Mouse (Mus musculus) CH12.LX (cell line): ENCODE measurements at regions not wholly inside any gene's neighbourhood (a gene's known extent, or its start where the extent isn't known, plus 50 kb on each side); places are given as distances from the start of the nearest gene placed in this dataset.

Experiments used
- DNase-seq: peaks from one replicate; pipeline ENCODE4 v3.0.0-alpha.2; 2013; ENCODE audit errors: extremely low read depth
- H3K27ac ChIP-seq: 2 replicates; pipeline ENCODE4 v1.5.1; 2012; ENCODE audit warnings: low read depth, mild to moderate bottlenecking, control low read depth, moderate library complexity; ENCODE audit not compliant: insufficient read depth
- H3K27me3 ChIP-seq: replicated peaks from 2 replicates; pipeline ENCODE3; 2012; ENCODE audit warnings: inconsistent platforms
- H3K36me3 ChIP-seq, 2 experiments: replicated peaks in 1 of 2; 2 replicates each; pipeline versions ENCODE3 to v1.6.1; 2012; ENCODE audit warnings: inconsistent platforms in 1 of 2, low read length in 1 of 2, mild to moderate bottlenecking in 1 of 2, mixed read lengths in 1 of 2, moderate library complexity in 1 of 2; ENCODE audit not compliant: control insufficient read depth in 1 of 2, insufficient read depth in 1 of 2
- H3K4me1 ChIP-seq, 2 experiments: 2 replicates each; pipeline ENCODE4 v1.6.1; 2012; ENCODE audit warnings: inconsistent platforms in 1 of 2, moderate library complexity in 1 of 2; ENCODE audit not compliant: insufficient read depth in 2 of 2, control insufficient read depth in 1 of 2
- H3K4me2 ChIP-seq: 2 replicates; pipeline ENCODE4 v1.6.1; 2012; ENCODE audit warnings: low read depth, mild to moderate bottlenecking, control low read depth; ENCODE audit not compliant: poor library complexity, insufficient read depth, severe bottlenecking
- H3K4me3 ChIP-seq, 3 experiments: fragments of 150-350 bp in 1 of 3; sonication (generic) in 1 of 3; replicated peaks in 1 of 3; 2 replicates each; pipeline versions ENCODE3 to v1.5.1; 2011 to 2012; ENCODE audit warnings: low read depth in 2 of 3, low read length in 2 of 3, mild to moderate bottlenecking in 2 of 3, moderate library complexity in 2 of 3, control low read depth in 1 of 3, improper control_type of control experiment in 1 of 3, inconsistent platforms in 1 of 3, mixed read lengths in 1 of 3; ENCODE audit not compliant: poor library complexity in 1 of 3
- H3K79me2 ChIP-seq: replicated peaks from 2 replicates; pipeline ENCODE4 v1.6.1; 2012; ENCODE audit warnings: mild to moderate bottlenecking, moderate library complexity; ENCODE audit not compliant: control insufficient read depth, poor library complexity, insufficient read depth, severe bottlenecking; ENCODE audit errors: extremely low read depth
- H3K9ac ChIP-seq: 2 replicates; pipeline ENCODE4 v1.6.1; 2012; ENCODE audit warnings: low read depth, mild to moderate bottlenecking, control low read depth, moderate library complexity; ENCODE audit not compliant: insufficient read depth
- H3K9me3 ChIP-seq: replicated peaks from 2 replicates; pipeline ENCODE3; 2012; ENCODE audit warnings: low read length, inconsistent platforms, mixed read lengths
- E2F4 ChIP-seq: IDR thresholded peaks from 2 replicates; pipeline ENCODE4 v1.6.1; 2011; ENCODE audit warnings: low read depth, low read length, improper control_type of control experiment; ENCODE audit not compliant: insufficient replicate concordance
- ELF1 ChIP-seq: IDR thresholded peaks from 2 replicates; pipeline ENCODE4 v1.6.1; 2014; ENCODE audit warnings: low read depth, mild to moderate bottlenecking, inconsistent platforms, low read length, improper control_type of control experiment
- EP300 ChIP-seq: IDR thresholded peaks from 2 replicates; pipeline ENCODE4 v1.6.1; 2011; ENCODE audit warnings: low read length, improper control_type of control experiment
- ETS1 ChIP-seq: conservative IDR thresholded peaks from 2 replicates; pipeline ENCODE4 v1.6.1; 2012; ENCODE audit warnings: low read depth, mild to moderate bottlenecking, inconsistent platforms, low read length, improper control_type of control experiment, moderate library complexity
- GABPA ChIP-seq: IDR thresholded peaks from 2 replicates; pipeline ENCODE4 v1.6.1; 2012; ENCODE audit warnings: low read depth, low read length, improper control_type of control experiment, inconsistent platforms; ENCODE audit not compliant: insufficient replicate concordance
- MAX ChIP-seq: IDR thresholded peaks from 2 replicates; pipeline ENCODE4 v1.6.1; 2011; ENCODE audit warnings: low read length, improper control_type of control experiment
- MAZ ChIP-seq: IDR thresholded peaks from 2 replicates; pipeline ENCODE4 v1.6.1; 2012; ENCODE audit warnings: low read depth, mild to moderate bottlenecking, inconsistent platforms, low read length, improper control_type of control experiment, moderate library complexity
- MEF2A ChIP-seq: IDR thresholded peaks from 2 replicates; pipeline ENCODE4 v1.6.1; 2014; ENCODE audit warnings: low read depth, mild to moderate bottlenecking, inconsistent platforms, low read length, improper control_type of control experiment, borderline replicate concordance
- NELFE ChIP-seq: IDR thresholded peaks from 2 replicates; pipeline ENCODE4 v1.6.1; 2011; ENCODE audit warnings: low read depth, low read length, improper control_type of control experiment
- POLR2A ChIP-seq: IDR thresholded peaks from 2 replicates; pipeline ENCODE4 v1.6.1; 2011; ENCODE audit warnings: low read depth, mild to moderate bottlenecking, improper control_type of control experiment, low read length
- RCOR1 ChIP-seq: conservative IDR thresholded peaks from 2 replicates; pipeline ENCODE4 v1.6.1; 2012; ENCODE audit warnings: low read depth, mild to moderate bottlenecking, inconsistent platforms, low read length, improper control_type of control experiment
- SIN3A ChIP-seq: IDR thresholded peaks from 2 replicates; pipeline ENCODE4 v1.6.1; 2012; ENCODE audit warnings: low read length, improper control_type of control experiment, inconsistent platforms
- SMC3 ChIP-seq: IDR thresholded peaks from 2 replicates; pipeline ENCODE4 v1.6.1; 2011; ENCODE audit warnings: low read depth, low read length, improper control_type of control experiment
- TCF12 ChIP-seq: IDR thresholded peaks from 2 replicates; pipeline ENCODE4 v1.6.1; 2014; ENCODE audit warnings: low read depth, mild to moderate bottlenecking, inconsistent platforms, low read length, improper control_type of control experiment
- USF2 ChIP-seq: conservative IDR thresholded peaks from 2 replicates; pipeline ENCODE4 v1.6.1; 2011; ENCODE audit warnings: low read depth, low read length, improper control_type of control experiment
- ZC3H11A ChIP-seq: IDR thresholded peaks from 2 replicates; pipeline ENCODE4 v1.6.1; 2012; ENCODE audit warnings: low read depth, mild to moderate bottlenecking, inconsistent platforms, low read length, improper control_type of control experiment
- ZNF384 ChIP-seq: IDR thresholded peaks from 2 replicates; pipeline ENCODE4 v1.6.1; 2012; ENCODE audit warnings: low read depth, low read length, improper control_type of control experiment, inconsistent platforms
- dilution Hi-C: fragments of 300-500 bp; cut with MboI; formaldehyde crosslinking; loops from 2 replicates; pipeline ENCODE4 v1.14.3; 2020; ENCODE audit warnings: low sequenced_read_pairs; ENCODE audit not compliant: extremely low pct_unique_long_range_greater_than_20kb, extremely low pct_ligation_motif_present
- in situ Hi-C: fragments of 300-500 bp; cut with MboI; formaldehyde crosslinking; loops from 3 replicates; pipeline ENCODE4 v1.14.3; 2019; ENCODE audit warnings: low sequenced_read_pairs, low pct_ligation_motif_present, low pct_unique_long_range_greater_than_20kb, mixed read lengths

GRCm38 (mm10) chr10:99416896-99417479, 154.0 kb downstream of the Dusp6 start:
- H3K27ac ChIP-seq: no peak overlapping the region
- no peak for DNase-seq
- H3K9ac ChIP-seq: no peak overlapping the region
- H3K79me2 ChIP-seq: no peaks in the 10 kb centered on the region
- no peaks in the 10 kb centered on the region for H3K36me3 ChIP-seq
- H3K4me1 ChIP-seq: peaks cover 0 to 11% of the 10 kb centered on the region in 2 experiments; a peak in 2 of 4 replicates
- no peaks in the 10 kb centered on the region for H3K9me3 ChIP-seq
- no peak overlapping the region for H3K4me3 ChIP-seq
- dilution Hi-C loops (no loop called here), in situ Hi-C loops (no loop called here)
- H3K4me2 ChIP-seq: no peak overlapping the region
- TF ChIP-seq ZNF384 (peak; percentile 83), USF2 (no peak), ZC3H11A (no peak), MAX (no peak)
- no peaks in the 10 kb centered on the region for H3K27me3 ChIP-seq

DNA sequence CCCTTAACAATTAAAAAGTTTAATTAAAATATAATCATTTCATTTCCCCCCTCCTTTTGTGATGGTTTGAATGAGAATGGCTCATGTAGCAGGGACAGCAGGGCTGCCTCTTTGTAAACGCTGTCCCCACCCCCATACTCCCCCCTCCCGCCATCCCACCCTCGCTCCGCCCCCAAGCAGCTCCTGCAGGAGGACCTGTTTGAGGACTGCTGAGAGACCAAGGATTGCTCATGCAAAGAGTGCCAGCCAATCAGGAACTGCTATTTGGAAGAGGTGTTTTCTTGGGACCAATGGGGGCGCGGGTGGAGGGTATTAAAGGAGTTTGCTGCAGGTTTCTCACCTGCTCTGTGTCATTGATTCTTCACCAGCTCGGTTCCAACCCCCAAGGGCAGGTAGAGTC, 154.6 kb downstream of the Dusp6 start:
- in situ Hi-C loops: no loop called here
- dilution Hi-C loops: no loop called here
- H3K4me2 ChIP-seq: no peak overlapping the region
- H3K36me3 ChIP-seq: no peaks in the 10 kb centered on the region
- H3K4me1 ChIP-seq: peaks cover 0 to 7% of the 10 kb centered on the region in 2 experiments; a peak in 2 of 4 replicates
- no peak for TF ChIP-seq ETS1
- no peak for TF ChIP-seq TCF12
- TF ChIP-seq SMC3: no peak
- no peak for TF ChIP-seq E2F4
- no peak for TF ChIP-seq MAZ
- no peak for TF ChIP-seq RCOR1
- TF ChIP-seq POLR2A: no peak
- TF ChIP-seq EP300: no peak
- no peak for TF ChIP-seq ELF1
- no peak for TF ChIP-seq MEF2A
- no peak for TF ChIP-seq MAX
- no peak for TF ChIP-seq GABPA
- TF ChIP-seq NELFE: no peak
- TF ChIP-seq SIN3A: no peak
- no peaks in the 10 kb centered on the region for H3K27me3 ChIP-seq
- DNase-seq: no peak
- H3K79me2 ChIP-seq: no peaks in the 10 kb centered on the region
- H3K4me3 ChIP-seq: no peak overlapping the region
- no peaks in the 10 kb centered on the region for H3K9me3 ChIP-seq
- no peak overlapping the region for H3K27ac ChIP-seq
- H3K9ac ChIP-seq: no peak overlapping the region
